Mouse (Mus musculus): ENCODE data around the gene Kif26a. TPM values are rescaled to one million over a fixed set of nuclear protein-coding genes. Genes with fewer than 3 reads are reported as not detected.

The Kif26a gene
- polyA plus RNA-seq, 2 experiments = 0.08 to 0.26 TPM

- Histone ChIP-seq H3K9ac (replicated peaks) (no peak overlapping the region), H3K9me3 (ENCODE audit: control insufficient read depth, low read length) (no peaks in the 10 kb centered on the region), H3K27ac (no peak overlapping the region), H3K4me3 (ENCODE audit: insufficient read depth in 1 of 2, low read depth in 2 of 2, low read length in 2 of 2) (no peak overlapping the region), H3K27me3 (ENCODE audit: control insufficient read depth, insufficient read depth, low read length) (no peaks in the 10 kb centered on the region), H3K4me2 (ENCODE audit: low read depth) (no peak overlapping the region), H3K36me3 (replicated peaks; ENCODE audit: control insufficient read depth, insufficient read depth, low read depth) (no peaks in the 10 kb centered on the region), H3K4me1 (replicated peaks; ENCODE audit: control insufficient read depth in 2 of 2, insufficient read depth in 2 of 2, low read length in 1 of 2) (no peaks in the 10 kb centered on the region)
- 65% methylated on average over 8 of the region's 8 CpGs for WGBS (ENCODE audit: insufficient replicate concordance)
- DNase-seq (ENCODE audit: low read depth in 3 of 3, low spot score in 3 of 3) = no peak
- TF ChIP-seq CTCF (IDR thresholded peaks at IDR 0.05; ENCODE audit: low read depth) (no peak), EP300 (IDR thresholded peaks at IDR 0.05; ENCODE audit: low read depth) (no peak)
- no peak for ATAC-seq (ENCODE audit: insufficient read depth)
Measured at GRCm38 (mm10) chr12:112172214-112172613, 26.2 kb downstream of the Kif26a start.

- Histone ChIP-seq H3K4me2 (ENCODE audit: low read depth) (no peak overlapping the region), H3K27me3 (ENCODE audit: control insufficient read depth, insufficient read depth, low read length) (no peaks in the 10 kb centered on the region), H3K9me3 (ENCODE audit: control insufficient read depth, low read length) (no peaks in the 10 kb centered on the region), H3K9ac (replicated peaks) (no peak overlapping the region), H3K4me3 (ENCODE audit: insufficient read depth in 1 of 2, low read depth in 2 of 2, low read length in 2 of 2) (no peak overlapping the region), H3K4me1 (replicated peaks; ENCODE audit: control insufficient read depth in 2 of 2, insufficient read depth in 2 of 2, low read length in 1 of 2) (no peaks in the 10 kb centered on the region), H3K27ac (no peak overlapping the region), H3K36me3 (replicated peaks; ENCODE audit: control insufficient read depth, insufficient read depth, low read depth) (no peaks in the 10 kb centered on the region)
- TF ChIP-seq EP300 (IDR thresholded peaks at IDR 0.05; ENCODE audit: low read depth) = no peak
- ATAC-seq (ENCODE audit: insufficient read depth) = no peak
- 86% methylated on average over 19 of the region's 19 CpGs for WGBS (ENCODE audit: insufficient replicate concordance)
- DNase-seq (ENCODE audit: low read depth in 3 of 3, low spot score in 3 of 3) = no peak
Measured at GRCm38 (mm10) chr12:112177679-112178078, 31.7 kb downstream of the Kif26a start.

- H3K36me3 ChIP-seq (replicated peaks; ENCODE audit: control insufficient read depth, insufficient read depth, low read depth) = no peaks in the 10 kb centered on the region
- no peak overlapping the region for H3K9ac ChIP-seq (replicated peaks)
- H3K4me2 ChIP-seq (ENCODE audit: low read depth) = no peak overlapping the region
- H3K27me3 ChIP-seq (ENCODE audit: control insufficient read depth, insufficient read depth, low read length) = no peaks in the 10 kb centered on the region
- no peak for TF ChIP-seq EP300 (IDR thresholded peaks at IDR 0.05; ENCODE audit: low read depth)
- TF ChIP-seq CTCF (IDR thresholded peaks at IDR 0.05; ENCODE audit: low read depth) = no peak
- 70% methylated on average over 13 of the region's 13 CpGs for WGBS (ENCODE audit: insufficient replicate concordance)
- H3K27ac ChIP-seq = no peak overlapping the region
- DNase-seq (ENCODE audit: low read depth in 3 of 3, low spot score in 3 of 3) = no peak
- H3K9me3 ChIP-seq (ENCODE audit: control insufficient read depth, low read length) = no peaks in the 10 kb centered on the region
- no peak for ATAC-seq (ENCODE audit: insufficient read depth)
- H3K4me3 ChIP-seq (ENCODE audit: insufficient read depth in 1 of 2, low read depth in 2 of 2, low read length in 2 of 2) = no peak overlapping the region
- no peaks in the 10 kb centered on the region for H3K4me1 ChIP-seq (replicated peaks; ENCODE audit: control insufficient read depth in 2 of 2, insufficient read depth in 2 of 2, low read length in 1 of 2)
Measured at GRCm38 (mm10) chr12:112179687-112180086, 33.7 kb downstream of the Kif26a start.

- ATAC-seq (ENCODE audit: insufficient read depth) (no peak), DNase-seq (ENCODE audit: low read depth in 3 of 3, low spot score in 3 of 3) (no peak)
- Histone ChIP-seq H3K9ac (replicated peaks) (no peak overlapping the region), H3K27ac (no peak overlapping the region), H3K4me3 (ENCODE audit: insufficient read depth in 1 of 2, low read depth in 2 of 2, low read length in 2 of 2) (no peak overlapping the region), H3K27me3 (ENCODE audit: control insufficient read depth, insufficient read depth, low read length) (no peaks in the 10 kb centered on the region), H3K36me3 (replicated peaks; ENCODE audit: control insufficient read depth, insufficient read depth, low read depth) (no peaks in the 10 kb centered on the region), H3K9me3 (ENCODE audit: control insufficient read depth, low read length) (no peaks in the 10 kb centered on the region), H3K4me1 (replicated peaks; ENCODE audit: control insufficient read depth in 2 of 2, insufficient read depth in 2 of 2, low read length in 1 of 2) (no peaks in the 10 kb centered on the region), H3K4me2 (ENCODE audit: low read depth) (no peak overlapping the region)
- WGBS (ENCODE audit: insufficient replicate concordance) = 37% methylated on average over 7 of the region's 7 CpGs
- TF ChIP-seq CTCF (IDR thresholded peaks at IDR 0.05; ENCODE audit: low read depth) (no peak), EP300 (IDR thresholded peaks at IDR 0.05; ENCODE audit: low read depth) (no peak)
Measured at GRCm38 (mm10) chr12:112181921-112182608, 36.1 kb downstream of the Kif26a start.

- no peaks in the 10 kb centered on the region for H3K36me3 ChIP-seq (replicated peaks; ENCODE audit: control insufficient read depth, insufficient read depth, low read depth)
- H3K9ac ChIP-seq (replicated peaks) = no peak overlapping the region
- no peak for DNase-seq (ENCODE audit: low read depth in 3 of 3, low spot score in 3 of 3)
- no peak for ATAC-seq (ENCODE audit: insufficient read depth)
- H3K27me3 ChIP-seq (ENCODE audit: control insufficient read depth, insufficient read depth, low read length) = no peaks in the 10 kb centered on the region
- WGBS (ENCODE audit: insufficient replicate concordance) = 59% methylated on average over 7 of the region's 7 CpGs
- no peak overlapping the region for H3K4me2 ChIP-seq (ENCODE audit: low read depth)
- H3K9me3 ChIP-seq (ENCODE audit: control insufficient read depth, low read length) = no peaks in the 10 kb centered on the region
- no peak overlapping the region for H3K27ac ChIP-seq
- no peak for TF ChIP-seq EP300 (IDR thresholded peaks at IDR 0.05; ENCODE audit: low read depth)
- TF ChIP-seq CTCF (IDR thresholded peaks at IDR 0.05; ENCODE audit: low read depth) = no peak
- H3K4me1 ChIP-seq (replicated peaks; ENCODE audit: control insufficient read depth in 2 of 2, insufficient read depth in 2 of 2, low read length in 1 of 2) = no peaks in the 10 kb centered on the region
- no peak overlapping the region for H3K4me3 ChIP-seq (ENCODE audit: insufficient read depth in 1 of 2, low read depth in 2 of 2, low read length in 2 of 2)
Measured at GRCm38 (mm10) chr12:112182609-112182955, 36.6 kb downstream of the Kif26a start.

Measured in liver, embryonic 14.5 days (tissue).